Mouse (Mus musculus) megakaryocyte, embryonic 14.5 days (primary cell): ENCODE results near the gene Drc1.

ENCODE experiments used
- FLI1 ChIP-seq: IDR thresholded peaks from 2 replicates; pipeline ENCODE4 v1.6.1; 2012; ENCODE audit warnings: low read length, inconsistent platforms, mixed read lengths
- GATA1 ChIP-seq: IDR thresholded peaks from 3 replicates; pipeline ENCODE4 v1.6.1; 2012; ENCODE audit warnings: mixed read lengths, low read length, inconsistent platforms, borderline replicate concordance

DNA sequence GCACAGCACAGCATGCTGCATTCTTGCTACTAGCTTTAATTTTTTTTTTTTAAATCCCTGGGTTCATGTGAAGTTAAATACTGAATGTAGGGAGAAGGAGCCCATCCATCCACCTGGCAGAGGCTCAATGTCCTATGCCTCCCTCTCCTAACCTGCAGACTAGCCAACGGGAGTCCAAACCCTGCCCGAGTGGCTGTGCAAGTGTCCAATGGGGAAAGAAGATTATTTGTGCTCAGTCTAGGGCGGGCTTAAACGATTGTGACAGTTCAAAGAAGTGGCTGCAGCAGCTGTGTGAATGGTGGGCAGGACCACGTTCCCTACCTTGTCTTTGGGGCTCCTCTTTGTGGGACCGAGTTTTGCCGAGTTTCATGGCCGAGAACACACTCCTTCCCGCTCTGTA, 125.7 kb downstream of the Drc1 start:
- no peak for TF ChIP-seq GATA1
- no peak for TF ChIP-seq FLI1
